Mouse (Mus musculus): ENCODE measurements around the gene Dpp4.

The Dpp4 gene

GRCm38 (mm10) chr2:62287532-62287931 lies 124.5 kb downstream of the Dpp4 start:
- no peak for DNase-seq (ENCODE audit: low spot score)

GRCm38 (mm10) chr2:62285847-62286246 lies 126.2 kb downstream of the Dpp4 start:
- no peak for DNase-seq (ENCODE audit: low spot score)

- DNase-seq (ENCODE audit: low spot score): no peak
Observed at GRCm38 (mm10) chr2:62285026-62285425, 127.0 kb downstream of the Dpp4 start.

Data from ovary, adult 18-20 months (tissue).